In genomic region chr9:57629118-57629874, GRCm38 (mm10) we compare ENCODE assay signal across 8 mouse cellular contexts. TPM values are rescaled to one million over a fixed set of nuclear protein-coding genes. Genes with fewer than 3 reads are reported as not detected.
DNase-seq lines count a peak whose midpoint lies in the region; ATAC-seq and TF ChIP-seq lines count a peak whose summit lies in the region.

No protein-coding gene starts in this region.

- ATAC-seq in intestine, postnatal 0 days = peak; percentile 57
- ATAC-seq in limb, embryonic 13.5 days (ENCODE audit: low FRiP score, low read depth) = peak; percentile 55
- ATAC-seq in midbrain, embryonic 14.5 days (ENCODE audit: low FRiP score, low TSS enrichment) = peak; percentile 53; the same call in 1 of the 2 replicates

- 45% methylated on average over 14 of the region's 14 CpGs for WGBS in intestine, postnatal 0 days
- WGBS in limb, embryonic 13.5 days = 65% methylated on average over 14 of the region's 14 CpGs
- 72% methylated on average over 14 of the region's 14 CpGs for WGBS in midbrain, embryonic 14.5 days

- peaks cover 76% of the 10 kb centered on the region for H3K36me3 ChIP-seq in intestine, postnatal 0 days (ENCODE audit: control insufficient read depth, insufficient read depth)
- peaks cover 88% of the 10 kb centered on the region for H3K36me3 ChIP-seq in limb, embryonic 13.5 days
- H3K36me3 ChIP-seq in midbrain, embryonic 14.5 days (ENCODE audit: control insufficient read depth, insufficient read depth, low read length) = peaks cover 86% of the 10 kb centered on the region

- no peak overlapping the region for H3K4me3 ChIP-seq in intestine, postnatal 0 days (ENCODE audit: low read depth, low read length)
- no peak overlapping the region for H3K4me3 ChIP-seq in limb, embryonic 13.5 days
- no peak overlapping the region for H3K4me3 ChIP-seq in midbrain, embryonic 14.5 days (replicated peaks; ENCODE audit: low read depth, low read length)

- H3K9ac ChIP-seq in intestine, postnatal 0 days (ENCODE audit: low read depth, low read length) = no peak overlapping the region
- no peak overlapping the region for H3K9ac ChIP-seq in limb, embryonic 13.5 days
- H3K9ac ChIP-seq in midbrain, embryonic 14.5 days (replicated peaks; ENCODE audit: low read length) = no peak overlapping the region

- peak; percentile 99 for TF ChIP-seq CTCF in intestine, postnatal 0 days (IDR thresholded peaks at IDR 0.05; ENCODE audit: low read depth)

- H3K4me2 ChIP-seq in intestine, postnatal 0 days (replicated peaks; ENCODE audit: low read depth) = no peak overlapping the region
- no peak overlapping the region for H3K4me2 ChIP-seq in limb, embryonic 13.5 days (replicated peaks)
- H3K4me2 ChIP-seq in midbrain, embryonic 14.5 days (ENCODE audit: low read length) = no peak overlapping the region

- peak; percentile 78 to 94 for DNase-seq in adrenal gland, adult (ENCODE audit: inconsistent age in 2 of 2, low spot score in 1 of 2)
- no peak for DNase-seq in adrenal gland, adult 8-10 months
- peak; percentile 71 for DNase-seq in embryo, embryonic 11 days
- DNase-seq in gastrocnemius, postnatal 4 days (ENCODE audit: low spot score in 2 of 2) = peak; percentile 71 to 81
- peak; percentile 86 for DNase-seq in midbrain, embryonic 14.5 days
- peak; percentile 87 for DNase-seq in spleen, postnatal 10 days (ENCODE audit: low spot score in 2 of 2)

- H3K4me1 ChIP-seq in intestine, postnatal 0 days (replicated peaks; ENCODE audit: control insufficient read depth, insufficient read depth, low read length) = no peaks in the 10 kb centered on the region; the same call in 1 of the 2 replicates
- H3K4me1 ChIP-seq in limb, embryonic 13.5 days = peaks cover 11% of the 10 kb centered on the region; the same call in 1 of the 2 replicates
- H3K4me1 ChIP-seq in midbrain, embryonic 14.5 days (ENCODE audit: control insufficient read depth, insufficient read depth, low read length) = no peaks in the 10 kb centered on the region

- H3K27ac ChIP-seq in intestine, postnatal 0 days (ENCODE audit: low read depth, low read length) = no peak overlapping the region
- H3K27ac ChIP-seq in limb, embryonic 13.5 days = no peak overlapping the region
- peak overlapping the region; percentile 37; the same call in 1 of the 2 replicates for H3K27ac ChIP-seq in midbrain, embryonic 14.5 days (replicated peaks; ENCODE audit: low read depth, low read length)

- H3K9me3 ChIP-seq in intestine, postnatal 0 days (ENCODE audit: control insufficient read depth) = no peaks in the 10 kb centered on the region
- H3K9me3 ChIP-seq in limb, embryonic 13.5 days = no peaks in the 10 kb centered on the region
- H3K9me3 ChIP-seq in midbrain, embryonic 14.5 days (ENCODE audit: control insufficient read depth, low read length) = no peaks in the 10 kb centered on the region

- H3K27me3 ChIP-seq in intestine, postnatal 0 days (replicated peaks; ENCODE audit: control insufficient read depth, insufficient read depth, low read length) = no peaks in the 10 kb centered on the region
- no peaks in the 10 kb centered on the region for H3K27me3 ChIP-seq in limb, embryonic 13.5 days
- no peaks in the 10 kb centered on the region for H3K27me3 ChIP-seq in midbrain, embryonic 14.5 days (ENCODE audit: control insufficient read depth, insufficient read depth, low read length)

RNA-seq across cellular contexts. Expression of gene Lman1l, which starts 8.7 kb away (rescaled TPM):
- not detected for total RNA-seq in adrenal gland, adult 8-10 months (2022)
- total RNA-seq in gastrocnemius, postnatal 4 days (2021) = not detected
- not detected in 2 replicates for polyA plus RNA-seq in intestine, postnatal 0 days (2015; fragmentation: Nextera tagmentation; extraction: Ambion mirVana)
- polyA plus RNA-seq in limb, embryonic 13.5 days (2015; fragmentation: Nextera tagmentation; extraction: Ambion mirVana) = not detected in 2 replicates
- polyA plus RNA-seq in midbrain, embryonic 14.5 days (2014; fragmentation: Nextera tagmentation; extraction: Ambion mirVana) = not detected in 2 replicates

RNA-seq across cellular contexts. Expression of gene Cplx3, which starts 23.2 kb away (rescaled TPM):
- not detected for total RNA-seq in adrenal gland, adult 8-10 months (2022)
- not detected for total RNA-seq in gastrocnemius, postnatal 4 days (2021)
- polyA plus RNA-seq in intestine, postnatal 0 days (2015; fragmentation: Nextera tagmentation; extraction: Ambion mirVana) = not detected in 2 replicates
- polyA plus RNA-seq in limb, embryonic 13.5 days (2015; fragmentation: Nextera tagmentation; extraction: Ambion mirVana) = not detected in 2 replicates
- 0.74 and 0.96 TPM in 2 replicates for polyA plus RNA-seq in midbrain, embryonic 14.5 days (2014; fragmentation: Nextera tagmentation; extraction: Ambion mirVana)

RNA-seq across cellular contexts. Expression of gene Csk, which starts 24.1 kb away (rescaled TPM):
- total RNA-seq in adrenal gland, adult 8-10 months (2022) = 100 to 1,000 TPM in 1 of 4 experiments, 10 to 100 TPM in 3; 78.2 to 121 (median 82.4) TPM
- 10 to 100 TPM; 39.5 to 42.9 TPM for total RNA-seq in gastrocnemius, postnatal 4 days (2021)
- polyA plus RNA-seq in intestine, postnatal 0 days (2015; fragmentation: Nextera tagmentation; extraction: Ambion mirVana) = 18.7 and 21.9 TPM in 2 replicates
- polyA plus RNA-seq in limb, embryonic 13.5 days (2015; fragmentation: Nextera tagmentation; extraction: Ambion mirVana) = 32.6 and 32.7 TPM in 2 replicates
- polyA plus RNA-seq in midbrain, embryonic 14.5 days (2014; fragmentation: Nextera tagmentation; extraction: Ambion mirVana) = 40.0 and 41.9 TPM in 2 replicates

RNA-seq across cellular contexts. Expression of gene Ulk3, which starts 40.0 kb away (rescaled TPM):
- total RNA-seq in adrenal gland, adult 8-10 months (2022) = 10 to 100 TPM; 10.8 to 33.3 (median 19.5) TPM
- total RNA-seq in gastrocnemius, postnatal 4 days (2021) = 10 to 100 TPM; 14.3 to 15.3 TPM
- polyA plus RNA-seq in intestine, postnatal 0 days (2015; fragmentation: Nextera tagmentation; extraction: Ambion mirVana) = 8.3 and 10.3 TPM in 2 replicates
- polyA plus RNA-seq in limb, embryonic 13.5 days (2015; fragmentation: Nextera tagmentation; extraction: Ambion mirVana) = 21.0 and 21.4 TPM in 2 replicates
- polyA plus RNA-seq in midbrain, embryonic 14.5 days (2014; fragmentation: Nextera tagmentation; extraction: Ambion mirVana) = 12.5 and 20.4 TPM in 2 replicates

RNA-seq across cellular contexts. Expression of gene Cyp1a2, which starts 54.2 kb away (rescaled TPM):
- total RNA-seq in adrenal gland, adult 8-10 months (2022) = under 1 TPM in 2 of 4 experiments, not detected in 2; 0.19 to 0.49 TPM
- total RNA-seq in gastrocnemius, postnatal 4 days (2021) = under 1 TPM in 1 of 2 experiments, not detected in 1; 0.16 TPM
- not detected in 2 replicates for polyA plus RNA-seq in intestine, postnatal 0 days (2015; fragmentation: Nextera tagmentation; extraction: Ambion mirVana)
- not detected in 2 replicates for polyA plus RNA-seq in limb, embryonic 13.5 days (2015; fragmentation: Nextera tagmentation; extraction: Ambion mirVana)
- not detected in 2 replicates for polyA plus RNA-seq in midbrain, embryonic 14.5 days (2014; fragmentation: Nextera tagmentation; extraction: Ambion mirVana)
